Mouse (Mus musculus) intestine, postnatal 0 days (tissue): ENCODE data around the gene Xrcc4. TPM values are rescaled to one million over a fixed set of nuclear protein-coding genes. Genes with fewer than 3 reads are reported as not detected.

Experiments used
- ATAC-seq: fragments of 200-750 bp; cut with Nextera tagmentation; 2 replicates; pipeline ENCODE4 v1.8.0; 2017; ENCODE audit warnings: mild to moderate bottlenecking, moderate TSS enrichment, moderate library complexity
- H3K27ac ChIP-seq: fragments of 300-500 bp; sonication (generic); 2 replicates; pipeline ENCODE4 v1.5.1; 2014; ENCODE audit warnings: mild to moderate bottlenecking, low read depth, low read length, moderate library complexity
- H3K27me3 ChIP-seq: fragments of 300-500 bp; sonication (generic); replicated peaks from 2 replicates; pipeline ENCODE4 v1.6.1; 2014; ENCODE audit warnings: low read length, mixed read lengths; ENCODE audit not compliant: control insufficient read depth, insufficient read depth
- H3K36me3 ChIP-seq: fragments of 300-500 bp; sonication (generic); 2 replicates; pipeline ENCODE4 v1.6.1; 2014; ENCODE audit warnings: mild to moderate bottlenecking, moderate library complexity; ENCODE audit not compliant: control insufficient read depth, insufficient read depth
- H3K4me1 ChIP-seq: fragments of 300-500 bp; sonication (generic); replicated peaks from 2 replicates; pipeline ENCODE4 v1.6.1; 2014; ENCODE audit warnings: antibody characterized with exemption, low read length, mixed read lengths; ENCODE audit not compliant: control insufficient read depth, insufficient read depth
- H3K4me2 ChIP-seq: fragments of 300-500 bp; sonication (generic); replicated peaks from 2 replicates; pipeline ENCODE4 v1.6.1; 2014; ENCODE audit warnings: low read depth, mild to moderate bottlenecking, moderate library complexity
- H3K4me3 ChIP-seq: fragments of 300-500 bp; sonication (generic); 2 replicates; pipeline ENCODE4 v1.5.1; 2014; ENCODE audit warnings: low read depth, low read length
- H3K9ac ChIP-seq: fragments of 300-500 bp; sonication (generic); 2 replicates; pipeline ENCODE4 v1.6.1; 2014; ENCODE audit warnings: mild to moderate bottlenecking, low read depth, low read length
- H3K9me3 ChIP-seq: fragments of 300-500 bp; sonication (generic); 2 replicates; pipeline ENCODE4 v1.6.1; 2016; ENCODE audit warnings: mixed run types; ENCODE audit not compliant: control insufficient read depth
- CTCF ChIP-seq: sonication (generic); IDR thresholded peaks from 2 replicates; pipeline ENCODE4 v1.5.1; 2016; ENCODE audit warnings: low read depth, mild to moderate bottlenecking, control low read depth, antibody characterized with exemption, moderate library complexity
- WGBS: fragments of 180-500 bp; shearing (Covaris S2); extraction: QIAGEN DNeasy Blood & Tissue Kit; methylation state at CpG from one replicate; pipeline ENCODE4 v1.1.7; 2014; 5-methylcytosine and 5-hydroxymethylcytosine counted together
- polyA plus RNA-seq: library from polyadenylated mRNA; unstranded; fragments of >200 nt; fragmentation: Nextera tagmentation; extraction: Ambion mirVana; gene quantifications from 2 replicates; pipeline ENCODE4 v1.2.1, GENCODE M21; 2015

Gene Xrcc4
- polyA plus RNA-seq, 1 experiment from 2014 or later = 14.8 TPM

DNA sequence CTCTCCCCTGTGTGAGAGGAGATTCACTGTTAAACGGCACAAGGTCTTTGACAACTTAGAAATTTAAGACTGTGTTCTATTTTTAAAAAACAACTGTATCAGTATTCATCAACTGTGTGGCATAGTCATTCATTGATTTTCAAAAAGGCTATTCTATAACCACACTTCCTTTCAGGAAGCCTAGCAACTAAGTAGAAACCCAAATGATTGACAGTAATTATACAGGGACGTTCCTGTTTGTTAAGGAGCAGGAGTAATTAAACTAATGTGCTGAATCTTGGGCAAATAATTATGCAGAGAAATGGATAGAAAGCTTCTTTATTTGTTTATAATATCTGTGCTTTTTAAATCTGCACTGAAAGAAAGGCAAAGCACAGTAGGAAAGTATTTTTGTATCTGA, 103.3 kb downstream of the Xrcc4 start:
- no peak overlapping the region for H3K27ac ChIP-seq
- 58% methylated on average over 2 of the region's 2 CpGs for WGBS
- H3K9me3 ChIP-seq = no peaks in the 10 kb centered on the region
- H3K9ac ChIP-seq = no peak overlapping the region
- H3K27me3 ChIP-seq = no peaks in the 10 kb centered on the region
- H3K36me3 ChIP-seq = no peaks in the 10 kb centered on the region
- TF ChIP-seq CTCF = no peak
- H3K4me3 ChIP-seq = no peak overlapping the region
- no peaks in the 10 kb centered on the region for H3K4me1 ChIP-seq
- no peak for ATAC-seq
- no peak overlapping the region for H3K4me2 ChIP-seq

DNA sequence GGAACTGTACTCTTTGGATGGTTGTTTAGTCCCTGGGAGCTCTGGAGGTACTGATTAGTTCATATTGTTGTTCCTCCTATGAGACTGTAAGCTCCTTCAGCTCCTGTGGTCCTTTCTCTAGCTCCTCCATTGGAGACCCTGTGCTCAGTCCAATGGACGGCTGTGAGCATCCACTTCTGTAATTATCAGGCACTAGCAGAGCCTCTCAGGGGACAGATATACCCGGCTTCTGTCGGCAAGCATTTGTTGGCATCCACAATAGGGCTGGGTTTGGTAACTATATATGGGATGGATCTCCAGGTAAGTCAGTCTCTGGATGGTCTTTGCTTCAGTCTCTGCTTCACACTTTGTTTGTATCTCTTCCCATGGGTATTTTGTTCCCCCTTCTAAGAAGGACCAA, 118.5 kb downstream of the Xrcc4 start:
- no peak for TF ChIP-seq CTCF
- WGBS = 92% methylated on average over 3 of the region's 3 CpGs

DNA sequence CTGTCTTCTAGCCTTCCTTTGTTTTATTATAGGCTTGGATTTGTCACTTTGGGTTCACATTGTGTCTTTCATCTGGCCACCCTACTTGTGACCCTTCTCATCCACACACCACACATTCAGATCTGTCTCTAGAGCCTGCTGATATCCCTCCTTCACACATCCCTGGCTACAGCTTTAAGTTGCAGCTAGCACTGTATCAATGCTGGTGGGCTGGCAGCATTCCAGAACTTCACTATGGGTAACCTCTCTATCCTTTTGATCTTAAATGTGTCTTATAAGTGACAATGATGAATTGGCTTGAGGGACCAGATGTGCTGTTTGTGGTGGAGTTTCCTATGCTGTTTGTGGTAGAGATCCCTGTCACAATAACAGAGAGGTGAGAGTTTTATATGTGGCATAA, 120.7 kb downstream of the Xrcc4 start:
- no peaks in the 10 kb centered on the region for H3K36me3 ChIP-seq
- no peak overlapping the region for H3K27ac ChIP-seq
- no peak for ATAC-seq
- no peaks in the 10 kb centered on the region for H3K4me1 ChIP-seq
- no peak for TF ChIP-seq CTCF
- no peaks in the 10 kb centered on the region for H3K9me3 ChIP-seq
- H3K27me3 ChIP-seq = no peaks in the 10 kb centered on the region
- H3K9ac ChIP-seq = no peak overlapping the region
- H3K4me2 ChIP-seq = no peak overlapping the region
- no peak overlapping the region for H3K4me3 ChIP-seq

More for the DNA sequence above, 118.5 kb downstream of the Xrcc4 start:
- Histone ChIP-seq H3K27ac (no peak overlapping the region), H3K4me2 (no peak overlapping the region), H3K4me3 (no peak overlapping the region), H3K9ac (no peak overlapping the region), H3K36me3 (no peaks in the 10 kb centered on the region), H3K4me1 (no peaks in the 10 kb centered on the region), H3K9me3 (no peaks in the 10 kb centered on the region), H3K27me3 (no peaks in the 10 kb centered on the region)
- ATAC-seq = no peak

DNA sequence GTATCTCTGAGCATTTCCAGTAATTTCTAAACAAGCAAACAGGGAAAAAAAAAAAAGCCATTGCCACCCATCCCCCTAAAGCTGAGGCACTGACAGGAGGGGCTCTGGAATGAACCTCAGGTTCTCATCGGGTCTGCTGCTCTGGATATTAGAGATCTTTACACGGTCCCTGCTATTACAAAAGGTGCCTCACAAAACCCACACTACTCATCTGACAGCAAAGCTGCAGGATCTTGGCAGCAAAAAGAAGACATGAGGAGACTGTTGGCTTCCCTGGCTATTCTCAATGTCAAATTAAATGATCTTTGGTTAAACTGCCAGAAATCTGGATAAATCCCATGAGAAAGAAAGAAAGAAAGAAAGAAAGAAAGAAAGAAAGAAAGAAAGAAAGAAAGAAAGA, 145.1 kb downstream of the Xrcc4 start:
- WGBS = 60% methylated on average over 2 of the region's 2 CpGs
- H3K36me3 ChIP-seq = no peaks in the 10 kb centered on the region

DNA sequence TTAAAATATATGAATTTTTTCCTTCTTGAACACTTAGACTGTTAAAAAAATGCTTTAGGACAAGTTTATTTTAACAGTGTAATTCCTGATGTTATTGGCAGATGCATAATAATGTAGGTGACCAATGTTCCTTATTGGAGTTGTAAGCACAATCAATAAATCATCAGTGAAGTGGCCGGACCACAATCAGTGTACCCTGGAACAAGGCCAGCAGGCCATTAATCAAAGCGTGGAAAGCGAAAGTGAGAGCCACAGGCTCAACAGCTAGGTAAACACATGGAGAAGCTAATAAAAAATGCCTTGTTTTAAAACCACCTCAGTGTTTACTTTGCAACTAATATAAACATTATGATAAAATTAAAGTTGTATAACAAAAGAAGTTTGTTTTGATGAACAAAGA, 159.9 kb downstream of the Xrcc4 start:
- no peak overlapping the region for H3K9ac ChIP-seq
- H3K4me2 ChIP-seq = no peak overlapping the region
- no peak for ATAC-seq
- no peaks in the 10 kb centered on the region for H3K27me3 ChIP-seq
- H3K9me3 ChIP-seq = no peaks in the 10 kb centered on the region
- H3K4me1 ChIP-seq = no peaks in the 10 kb centered on the region
- 6% methylated on average over 3 of the region's 3 CpGs for WGBS
- no peak for TF ChIP-seq CTCF
- H3K36me3 ChIP-seq = no peaks in the 10 kb centered on the region
- H3K27ac ChIP-seq = no peak overlapping the region
- H3K4me3 ChIP-seq = no peak overlapping the region

More for the DNA sequence above, 145.1 kb downstream of the Xrcc4 start:
- no peaks in the 10 kb centered on the region for H3K4me1 ChIP-seq
- H3K9me3 ChIP-seq = no peaks in the 10 kb centered on the region
- H3K4me2 ChIP-seq = no peak overlapping the region
- no peak overlapping the region for H3K4me3 ChIP-seq
- H3K27ac ChIP-seq = no peak overlapping the region
- H3K9ac ChIP-seq = no peak overlapping the region
- TF ChIP-seq CTCF = no peak
- no peak for ATAC-seq
- no peaks in the 10 kb centered on the region for H3K27me3 ChIP-seq

DNA sequence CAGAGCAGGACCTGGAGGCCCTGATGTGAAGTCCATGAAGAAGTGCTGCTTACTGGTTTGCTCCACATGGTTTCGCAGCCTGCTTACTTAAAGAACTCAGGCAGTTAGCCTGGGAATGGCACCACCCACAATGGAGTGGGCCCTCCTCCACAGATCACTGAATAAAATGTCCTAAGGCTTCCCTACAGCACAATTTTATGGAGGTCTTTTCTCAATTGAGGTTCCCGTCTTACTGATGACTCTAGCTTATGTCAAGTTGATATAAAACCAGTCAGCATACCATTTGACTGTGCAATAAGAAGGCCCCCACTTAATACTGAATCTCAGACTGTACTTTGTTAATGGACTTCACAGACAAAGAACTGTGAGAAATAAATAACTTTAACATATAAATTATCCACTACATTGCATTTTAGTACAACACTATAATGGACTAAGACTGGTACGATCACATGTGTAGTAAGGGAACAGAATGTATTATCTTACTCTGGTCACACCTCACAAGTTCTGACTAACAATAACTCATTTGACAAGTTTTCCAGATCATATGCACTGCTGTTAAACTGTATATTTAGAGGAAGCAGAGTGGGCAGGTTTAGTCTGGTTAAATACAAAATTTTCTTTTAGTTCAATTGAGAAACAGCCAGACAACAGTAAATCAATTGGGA, 170.5 kb downstream of the Xrcc4 start:
- Histone ChIP-seq H3K9me3 (no peaks in the 10 kb centered on the region), H3K36me3 (no peaks in the 10 kb centered on the region), H3K4me1 (no peaks in the 10 kb centered on the region), H3K27ac (no peak overlapping the region), H3K4me3 (no peak overlapping the region), H3K4me2 (no peak overlapping the region), H3K27me3 (no peaks in the 10 kb centered on the region), H3K9ac (no peak overlapping the region)
- 92% methylated on average over 3 of the region's 3 CpGs for whole genome bisulfite sequencing
- ATAC-seq = no peak
- TF ChIP-seq CTCF = no peak

DNA sequence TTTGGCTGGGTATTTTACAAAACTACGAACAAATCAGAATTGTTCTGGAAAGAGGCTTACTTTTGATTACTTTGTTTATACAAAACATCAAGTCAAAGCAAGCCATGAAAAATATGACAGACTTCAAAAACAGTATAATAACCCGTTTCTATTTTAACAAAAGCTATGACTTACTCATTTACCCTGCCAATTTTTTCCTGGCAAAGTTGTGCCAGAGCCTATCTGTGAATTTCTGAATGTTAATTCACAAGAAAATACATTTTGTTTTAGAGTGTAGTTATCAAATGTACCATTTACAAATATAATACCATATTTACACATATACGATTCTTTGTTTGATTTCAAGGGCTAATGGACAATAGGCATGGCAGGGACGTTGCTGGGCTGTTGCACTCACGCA, 175.1 kb downstream of the Xrcc4 start:
- ATAC-seq = no peak
- Histone ChIP-seq H3K36me3 (no peaks in the 10 kb centered on the region), H3K9me3 (no peaks in the 10 kb centered on the region), H3K4me1 (no peaks in the 10 kb centered on the region), H3K4me3 (no peak overlapping the region), H3K27me3 (no peaks in the 10 kb centered on the region), H3K9ac (no peak overlapping the region), H3K4me2 (no peak overlapping the region), H3K27ac (no peak overlapping the region)
- 86% methylated on average over 5 of the region's 5 CpGs for WGBS
- TF ChIP-seq CTCF = no peak
